Mouse (Mus musculus): ENCODE results near the gene Atxn1.

DNA sequence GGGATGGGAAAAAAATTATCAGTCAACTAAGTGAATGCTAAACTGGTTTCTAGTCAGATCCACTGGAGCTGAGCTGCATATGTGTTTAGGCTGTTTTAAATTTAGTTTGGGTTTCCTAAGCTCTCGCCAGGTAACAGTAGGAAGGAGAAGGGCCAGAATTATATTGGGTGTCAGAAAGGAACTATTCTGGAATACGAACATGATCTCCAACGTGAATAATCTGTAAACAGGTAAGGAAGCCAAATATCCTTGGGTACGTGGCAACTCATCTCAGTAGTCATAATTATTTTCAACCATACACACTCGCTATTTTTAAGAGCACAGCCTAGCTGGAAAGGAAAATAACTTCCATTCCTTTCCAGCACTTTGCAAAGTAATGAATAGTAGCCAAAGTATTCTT is 7.2 kb downstream of the Atxn1 start:
- TF ChIP-seq CTCF (IDR thresholded peaks at IDR 0.05; ENCODE audit: low read depth, low read length) (no peak), GATA1 (IDR thresholded peaks at IDR 0.05; ENCODE audit: borderline replicate concordance, low read length) (no peak), GATA2 (IDR thresholded peaks at IDR 0.05; ENCODE audit: borderline replicate concordance, low read depth, low read length) (no peak)
